Mouse (Mus musculus) gastrocnemius, adult 2 months (tissue): Measurements from ENCODE around the gene Fancc. TPM values are rescaled to one million over a fixed set of nuclear protein-coding genes. Genes with fewer than 3 reads are reported as not detected.

Experiments
- DNase-seq: peaks from one replicate; pipeline ENCODE4 v3.0.0; 2022
- H3K27ac ChIP-seq: fragments of 200-600 bp; 2 replicates; pipeline ENCODE4 v1.8.1; 2022; ENCODE audit warnings: mild to moderate bottlenecking
- H3K4me3 ChIP-seq: fragments of 200-600 bp; 2 replicates; pipeline ENCODE4 v1.8.1; 2022; ENCODE audit warnings: mild to moderate bottlenecking, moderate library complexity
- CTCF ChIP-seq: fragments of 200-600 bp; IDR thresholded peaks from 2 replicates; pipeline ENCODE4 v1.8.1; 2022; ENCODE audit warnings: antibody characterized with exemption, mild to moderate bottlenecking, moderate library complexity
- intact Hi-C: fragments of 180-260 bp; cut with DNase I; formaldehyde crosslinking; loops from one replicate; pipeline ENCODE4 v1.15.1; 2025
- total RNA-seq, 2 experiments: library from RNA; stranded (reverse); gene quantifications; 2 replicates each; pipeline ENCODE4 v1.2.3; 2021

Gene Fancc
- total RNA-seq, 2 experiments from 2014 or later: 2.3 to 2.6 TPM

DNA sequence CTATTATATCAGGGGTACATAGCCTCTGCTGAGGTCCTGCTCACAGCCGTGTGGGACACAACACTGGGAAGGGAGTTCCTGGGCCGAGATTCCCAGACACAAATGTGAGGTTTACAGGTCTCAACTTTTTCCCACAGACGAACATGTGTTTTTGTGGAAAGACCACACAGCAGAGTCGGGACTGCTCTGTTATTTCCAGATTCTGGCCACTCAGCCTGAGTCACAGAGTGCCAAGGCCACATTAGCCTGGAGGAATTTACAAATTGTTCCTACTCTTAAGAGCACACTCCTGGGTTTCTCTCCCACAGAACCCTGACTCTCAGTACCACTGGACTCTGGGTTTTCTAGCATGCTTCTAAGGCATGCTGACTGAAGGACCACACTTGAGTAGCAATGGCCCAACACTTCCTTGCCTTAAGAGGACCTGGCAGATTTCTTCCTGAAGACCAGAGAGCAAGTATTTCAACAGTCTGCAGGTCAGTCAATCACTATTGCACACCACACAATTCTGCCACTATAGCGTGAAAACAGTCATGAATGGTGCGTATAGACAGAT lies 10.0 kb upstream of the Fancc start:
- H3K4me3 ChIP-seq: no peak overlapping the region
- intact Hi-C loops: no loop called here
- TF ChIP-seq CTCF: no peak
- DNase-seq: no peak
- no peak overlapping the region for H3K27ac ChIP-seq

GRCm38 (mm10) chr13:63506364-63506763 lies 9.3 kb upstream of the Fancc start:
- Histone ChIP-seq H3K4me3 (no peak overlapping the region), H3K27ac (no peak overlapping the region)
- intact Hi-C loops: no loop called here
- DNase-seq: no peak
- no peak for TF ChIP-seq CTCF

DNA sequence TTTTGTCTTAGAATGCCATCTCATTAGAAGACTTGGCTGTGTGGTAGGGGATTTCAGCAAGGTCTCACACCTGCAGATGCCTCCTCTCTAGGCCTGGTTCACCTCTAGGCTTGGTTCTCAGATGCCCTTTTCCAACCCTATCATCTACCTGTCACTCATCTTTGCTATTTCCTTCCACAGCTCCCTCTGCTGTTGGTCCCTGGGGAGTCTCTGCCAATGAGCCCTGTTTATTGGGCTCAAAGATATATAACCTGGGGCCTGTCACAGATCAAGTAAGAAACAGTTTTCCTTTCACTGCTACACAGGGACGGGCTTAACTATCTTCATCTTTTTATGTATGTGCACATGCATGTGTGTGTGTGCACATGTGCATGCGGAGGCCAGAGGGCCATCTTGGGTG lies 5.3 kb upstream of the Fancc start:
- no peak overlapping the region for H3K4me3 ChIP-seq
- DNase-seq: no peak

DNA sequence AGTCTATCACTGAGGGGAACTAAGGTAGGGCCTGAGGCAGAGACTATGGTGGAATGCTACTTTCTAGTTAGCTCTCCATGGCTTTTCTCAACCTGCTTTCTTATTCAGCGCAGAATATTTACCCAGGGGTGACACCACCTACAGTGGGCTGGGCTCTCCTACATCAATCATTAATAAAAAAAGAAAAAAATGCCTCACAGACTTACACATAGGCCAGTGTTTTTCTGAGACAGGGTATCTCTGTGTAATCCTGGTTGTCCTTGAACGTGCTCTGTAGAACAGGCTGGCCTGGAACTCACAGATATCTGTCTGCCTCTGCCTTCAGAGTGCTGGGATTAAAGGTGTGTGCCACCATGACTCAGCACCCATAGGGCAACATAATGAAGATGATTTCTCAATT lies 2.4 kb upstream of the Fancc start:
- no peak for DNase-seq
- no peak for TF ChIP-seq CTCF
- H3K4me3 ChIP-seq: no peak overlapping the region
- intact Hi-C loops: no loop called here
- H3K27ac ChIP-seq: no peak overlapping the region

More for the DNA sequence above, 5.3 kb upstream of the Fancc start:
- no peak for TF ChIP-seq CTCF
- intact Hi-C loops: no loop called here
- no peak overlapping the region for H3K27ac ChIP-seq

GRCm38 (mm10) chr13:63487707-63488042 lies 9.4 kb downstream of the Fancc start:
- no peak for DNase-seq
- H3K4me3 ChIP-seq: no peak overlapping the region
- TF ChIP-seq CTCF: no peak
- intact Hi-C loops: no loop called here
- H3K27ac ChIP-seq: no peak overlapping the region

DNA sequence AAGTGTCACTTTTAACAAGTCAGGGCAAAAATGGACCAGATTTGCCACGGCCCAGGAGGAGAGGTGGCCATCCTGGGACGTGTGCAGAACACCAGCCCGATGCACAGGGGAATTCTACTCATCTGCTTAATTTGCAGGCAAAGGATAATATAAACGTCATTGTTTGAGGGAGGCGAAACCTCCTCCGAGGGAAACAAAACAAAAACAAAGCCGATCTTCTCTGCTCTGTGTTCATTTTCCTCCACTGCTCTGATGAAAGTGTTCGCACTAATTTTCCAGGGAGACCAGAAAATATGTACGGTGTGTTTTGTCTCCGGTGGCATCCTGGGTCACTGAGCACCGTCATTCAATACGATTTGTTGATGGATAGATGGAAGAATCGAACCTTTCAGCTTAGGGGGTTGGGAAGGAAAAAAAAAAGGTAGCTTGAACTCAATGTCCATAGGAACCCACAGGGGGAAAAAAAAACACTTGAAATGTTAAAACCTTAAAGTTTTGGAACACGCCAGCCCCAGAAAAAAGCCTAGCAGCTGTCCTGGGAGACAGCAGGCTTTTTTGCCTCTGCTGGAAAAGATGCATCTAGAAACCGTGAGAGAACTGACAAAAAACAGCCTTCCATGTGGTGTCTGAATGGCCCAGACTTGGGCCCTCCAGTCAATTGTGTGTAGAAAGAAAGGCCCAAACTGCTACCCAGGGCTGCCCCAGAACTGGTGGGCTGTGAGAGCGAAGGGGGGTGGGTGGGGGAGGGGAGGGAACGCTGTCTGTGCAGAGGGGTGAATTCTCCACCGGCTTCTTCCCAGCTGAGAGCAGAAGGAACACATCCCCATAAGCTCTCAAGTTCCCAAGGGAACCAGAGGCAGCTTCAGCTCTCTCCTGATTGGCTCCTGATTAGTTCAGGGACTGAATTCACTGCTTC lies 10.0 kb downstream of the Fancc start:
- no peak for TF ChIP-seq CTCF
- no peak overlapping the region for H3K27ac ChIP-seq
- no peak for DNase-seq
- intact Hi-C loops: no loop called here
- H3K4me3 ChIP-seq: no peak overlapping the region

GRCm38 (mm10) chr13:63475356-63475755 lies 21.7 kb downstream of the Fancc start:
- DNase-seq: no peak
- intact Hi-C loops: no loop called here
- no peak for TF ChIP-seq CTCF

DNA sequence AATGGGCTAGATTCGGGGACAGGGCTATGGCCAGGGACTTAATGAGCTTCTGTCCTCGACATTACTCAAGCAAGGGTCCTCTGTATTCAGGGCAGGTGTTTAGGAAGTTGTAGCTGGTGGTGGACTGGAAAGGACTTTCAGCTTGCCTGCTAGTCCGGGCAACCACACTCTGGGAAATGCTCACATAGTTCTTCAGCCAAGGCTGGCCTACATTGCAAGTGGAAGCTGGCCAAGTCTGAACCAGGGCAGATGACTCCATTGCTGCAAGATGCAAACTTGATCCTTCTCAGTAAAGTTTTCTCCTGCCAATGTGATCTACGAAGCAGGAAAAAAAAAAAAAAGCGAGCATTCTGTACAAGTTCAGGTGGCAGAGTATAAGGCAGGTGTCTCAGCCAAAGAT lies 44.2 kb downstream of the Fancc start:
- no peak overlapping the region for H3K4me3 ChIP-seq
- DNase-seq: peak; percentile 69
- intact Hi-C loops: no loop called here
- H3K27ac ChIP-seq: no peak overlapping the region
- TF ChIP-seq CTCF: no peak

More at GRCm38 (mm10) chr13:63475356-63475755, 21.7 kb downstream of the Fancc start:
- H3K27ac ChIP-seq: no peak overlapping the region
- no peak overlapping the region for H3K4me3 ChIP-seq

GRCm38 (mm10) chr13:63451140-63451539 lies 45.9 kb downstream of the Fancc start:
- no peak for TF ChIP-seq CTCF

DNA sequence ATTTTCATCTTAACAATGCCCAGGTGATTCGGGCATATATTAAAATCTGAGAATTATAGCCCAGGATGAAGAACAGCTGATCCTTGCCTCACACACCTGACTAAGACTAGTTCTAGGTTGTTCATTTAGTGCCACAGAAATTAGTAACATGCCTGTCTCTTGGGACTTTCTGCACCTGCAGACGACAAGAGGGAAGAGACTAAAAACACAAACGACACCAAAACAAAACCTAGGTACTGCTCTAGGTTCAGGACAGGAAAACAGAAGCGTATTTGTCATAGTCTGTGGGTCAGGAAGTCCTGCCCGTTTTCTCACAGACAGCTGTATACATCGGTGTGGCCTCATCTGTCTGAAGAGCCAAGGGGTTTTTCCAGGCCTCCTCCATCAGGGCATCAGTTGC lies 51.7 kb downstream of the Fancc start:
- no peak for TF ChIP-seq CTCF
- intact Hi-C loops: no loop called here
- H3K27ac ChIP-seq: no peak overlapping the region
- H3K4me3 ChIP-seq: no peak overlapping the region
- no peak for DNase-seq

More at GRCm38 (mm10) chr13:63451140-63451539, 45.9 kb downstream of the Fancc start:
- Histone ChIP-seq H3K4me3 (no peak overlapping the region), H3K27ac (no peak overlapping the region)
- intact Hi-C loops: no loop called here
- DNase-seq: no peak

DNA sequence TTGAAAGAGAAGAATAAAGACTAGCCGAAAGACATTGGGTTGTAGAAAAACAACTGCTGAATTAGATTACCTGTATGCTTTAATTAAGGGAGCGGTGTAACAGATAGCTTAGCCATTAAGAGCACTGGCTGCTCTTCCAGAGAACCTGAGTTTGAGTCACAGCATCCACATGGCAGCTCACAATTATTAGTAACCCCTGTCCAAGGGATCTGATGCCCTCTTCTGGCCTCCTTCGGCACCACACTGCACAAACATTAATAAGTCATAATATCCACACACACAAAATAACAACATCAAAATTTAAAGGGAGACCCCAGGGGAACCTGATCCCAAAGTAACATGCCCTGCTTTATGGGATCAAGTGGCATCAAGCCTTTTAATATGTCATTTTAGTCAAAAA lies 64.3 kb downstream of the Fancc start:
- no peak for DNase-seq
- peak; percentile 37; the same call in 1 of the 2 replicates for TF ChIP-seq CTCF
- no peak overlapping the region for H3K4me3 ChIP-seq
- intact Hi-C loops: loop anchor here (5.0 to 10.0 kb wide), 2 partner anchors 130 to 382 kb away; partner anchors contain the start of gene Ercc6l2
- H3K27ac ChIP-seq: no peak overlapping the region

DNA sequence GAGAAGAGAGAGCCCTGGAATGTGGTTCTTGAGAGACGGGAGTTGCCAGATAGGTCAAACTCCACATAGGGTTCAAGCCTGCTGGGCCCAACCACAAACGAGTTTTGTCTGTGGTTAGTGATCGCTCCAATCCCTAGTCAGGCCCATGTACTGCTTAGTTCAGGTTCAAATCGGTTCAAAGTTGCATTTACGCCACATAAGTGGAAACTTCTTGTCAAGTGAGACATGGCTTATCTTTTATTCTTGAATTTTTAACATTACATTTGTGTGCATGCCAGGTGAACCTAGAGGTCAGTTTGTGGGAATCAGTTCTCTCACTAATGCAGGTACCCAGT lies 65.3 kb downstream of the Fancc start:
- peak overlapping the region; percentile 93 for H3K4me3 ChIP-seq
- DNase-seq: no peak
- peak overlapping the region; percentile 99 for H3K27ac ChIP-seq
- TF ChIP-seq CTCF: no peak
- intact Hi-C loops: loop anchor here (5.0 to 10.0 kb wide), 2 partner anchors 130 to 383 kb away; partner anchors contain the start of gene Ercc6l2

DNA sequence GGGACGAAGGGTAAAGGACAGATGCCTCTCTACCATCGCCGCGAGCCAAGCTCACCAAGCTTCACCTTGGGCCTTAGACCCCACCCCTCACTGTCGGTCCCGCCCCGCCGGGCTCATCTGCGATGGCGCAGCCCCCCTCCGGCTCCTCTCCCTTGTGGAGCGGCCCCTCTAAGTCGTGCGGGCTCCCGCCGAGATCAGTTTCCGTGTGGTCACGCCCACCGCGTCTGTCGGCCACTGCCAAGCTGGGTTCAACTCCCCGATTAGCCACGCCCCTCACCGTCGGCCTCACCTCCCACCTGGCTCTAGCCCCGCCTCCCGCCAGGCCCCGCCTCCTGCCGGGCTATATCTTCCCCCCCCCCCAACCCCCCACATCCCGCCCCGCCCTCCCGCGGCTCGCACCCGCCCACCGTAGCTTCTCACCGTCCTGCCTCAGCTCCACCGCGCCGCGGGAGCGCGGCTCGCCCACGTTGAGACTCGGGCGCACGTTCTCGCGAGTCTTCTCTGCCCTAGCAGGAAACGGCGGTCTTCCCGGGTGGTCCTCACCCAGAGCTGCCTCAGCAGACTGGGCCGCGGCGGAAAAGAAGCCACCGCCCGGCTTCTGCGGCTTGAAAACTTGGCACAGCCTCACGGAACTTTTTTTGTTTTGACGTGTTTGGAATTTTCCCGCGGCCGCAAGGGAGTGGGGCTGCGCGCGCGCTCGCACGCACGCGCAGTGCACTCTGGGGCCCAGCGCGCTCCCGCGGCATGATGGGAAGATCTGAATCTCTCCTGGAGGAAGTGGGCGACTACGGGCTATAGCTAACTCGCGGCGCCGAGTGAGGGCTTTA lies 65.8 kb downstream of the Fancc start:
- Histone ChIP-seq H3K27ac (peak overlapping the region; percentile 99), H3K4me3 (peak overlapping the region; percentile 93)
- peak; percentile 95 for DNase-seq
- TF ChIP-seq CTCF: no peak
- intact Hi-C loops: loop anchor here (5.0 to 10.0 kb wide), 2 partner anchors 131 to 384 kb away; partner anchors contain the start of gene Ercc6l2
